Mouse (Mus musculus): ENCODE measurements at regions not wholly inside any gene's neighbourhood (a gene's known extent, or its start where the extent isn't known, plus 50 kb on each side); places are given as distances from the start of the nearest gene placed in this dataset.

GRCm38 (mm10) chr14:96697086-96697485, 178.2 kb upstream of the Klhl1 start:
- no peak overlapping the region for H3K9ac ChIP-seq (ENCODE audit: low read length)
- no peak overlapping the region for H3K4me3 ChIP-seq (ENCODE audit: low read depth, low read length)
- H3K4me2 ChIP-seq (ENCODE audit: low read depth, severe bottlenecking): no peak overlapping the region
- no peak for DNase-seq (ENCODE audit: low spot score)
- H3K27ac ChIP-seq (replicated peaks; ENCODE audit: low read depth, low read length): no peak overlapping the region
- no peaks in the 10 kb centered on the region for H3K4me1 ChIP-seq (ENCODE audit: control insufficient read depth, insufficient read depth, low read length)
- H3K36me3 ChIP-seq (ENCODE audit: control insufficient read depth, insufficient read depth, low read length): no peaks in the 10 kb centered on the region
- H3K27me3 ChIP-seq (ENCODE audit: control insufficient read depth, insufficient read depth, low read length): no peaks in the 10 kb centered on the region
- no peak for ATAC-seq (ENCODE audit: insufficient number of reproducible peaks, low FRiP score, low TSS enrichment, low read depth)
- H3K9me3 ChIP-seq (ENCODE audit: control insufficient read depth, low read length): no peaks in the 10 kb centered on the region

- H3K27me3 ChIP-seq (ENCODE audit: control insufficient read depth, insufficient read depth, low read length): no peaks in the 10 kb centered on the region
- H3K9me3 ChIP-seq (ENCODE audit: control insufficient read depth, low read length): no peaks in the 10 kb centered on the region
- no peak for DNase-seq (ENCODE audit: low spot score)
- 71% methylated on average over 1 of the region's 1 CpGs for WGBS
- H3K4me2 ChIP-seq (ENCODE audit: low read depth, severe bottlenecking): no peak overlapping the region
- no peak for ATAC-seq (ENCODE audit: insufficient number of reproducible peaks, low FRiP score, low TSS enrichment, low read depth)
- no peak overlapping the region for H3K9ac ChIP-seq (ENCODE audit: low read length)
- H3K36me3 ChIP-seq (ENCODE audit: control insufficient read depth, insufficient read depth, low read length): no peaks in the 10 kb centered on the region
- H3K4me3 ChIP-seq (ENCODE audit: low read depth, low read length): no peak overlapping the region
- H3K4me1 ChIP-seq (ENCODE audit: control insufficient read depth, insufficient read depth, low read length): no peaks in the 10 kb centered on the region
- no peak overlapping the region for H3K27ac ChIP-seq (replicated peaks; ENCODE audit: low read depth, low read length)
These were observed 172.0 kb upstream of the Klhl1 start for GRCm38 (mm10) chr14:96690923-96691322.

- Histone ChIP-seq H3K9ac (ENCODE audit: low read length) (no peak overlapping the region), H3K4me1 (ENCODE audit: control insufficient read depth, insufficient read depth, low read length) (no peaks in the 10 kb centered on the region), H3K9me3 (ENCODE audit: control insufficient read depth, low read length) (no peaks in the 10 kb centered on the region), H3K4me3 (ENCODE audit: low read depth, low read length) (no peak overlapping the region), H3K4me2 (ENCODE audit: low read depth, severe bottlenecking) (no peak overlapping the region), H3K27ac (replicated peaks; ENCODE audit: low read depth, low read length) (no peak overlapping the region), H3K36me3 (ENCODE audit: control insufficient read depth, insufficient read depth, low read length) (no peaks in the 10 kb centered on the region), H3K27me3 (ENCODE audit: control insufficient read depth, insufficient read depth, low read length) (no peaks in the 10 kb centered on the region)
- ATAC-seq (ENCODE audit: insufficient number of reproducible peaks, low FRiP score, low TSS enrichment, low read depth): no peak
- no peak for DNase-seq (ENCODE audit: low spot score)
- WGBS: 85% methylated on average over 5 of the region's 5 CpGs
These were observed 165.0 kb upstream of the Klhl1 start for GRCm38 (mm10) chr14:96683943-96684342.

- H3K27me3 ChIP-seq (ENCODE audit: control insufficient read depth, insufficient read depth, low read length): no peaks in the 10 kb centered on the region
- 81% methylated on average over 3 of the region's 3 CpGs for WGBS
- no peaks in the 10 kb centered on the region for H3K9me3 ChIP-seq (ENCODE audit: control insufficient read depth, low read length)
- no peak overlapping the region for H3K9ac ChIP-seq (ENCODE audit: low read length)
- ATAC-seq (ENCODE audit: insufficient number of reproducible peaks, low FRiP score, low TSS enrichment, low read depth): no peak
- H3K36me3 ChIP-seq (ENCODE audit: control insufficient read depth, insufficient read depth, low read length): no peaks in the 10 kb centered on the region
- H3K4me1 ChIP-seq (ENCODE audit: control insufficient read depth, insufficient read depth, low read length): no peaks in the 10 kb centered on the region
- H3K27ac ChIP-seq (replicated peaks; ENCODE audit: low read depth, low read length): no peak overlapping the region
- no peak overlapping the region for H3K4me2 ChIP-seq (ENCODE audit: low read depth, severe bottlenecking)
- H3K4me3 ChIP-seq (ENCODE audit: low read depth, low read length): no peak overlapping the region
- DNase-seq (ENCODE audit: low spot score): no peak
These were observed 162.8 kb upstream of the Klhl1 start for GRCm38 (mm10) chr14:96681740-96682139.

GRCm38 (mm10) chr14:96676213-96676612, 157.3 kb upstream of the Klhl1 start:
- ATAC-seq (ENCODE audit: insufficient number of reproducible peaks, low FRiP score, low TSS enrichment, low read depth) (no peak), DNase-seq (ENCODE audit: low spot score) (no peak)
- no peak overlapping the region for H3K27ac ChIP-seq (replicated peaks; ENCODE audit: low read depth, low read length)
- no peak overlapping the region for H3K9ac ChIP-seq (ENCODE audit: low read length)
- H3K4me1 ChIP-seq (ENCODE audit: control insufficient read depth, insufficient read depth, low read length): no peaks in the 10 kb centered on the region
- no peak overlapping the region for H3K4me2 ChIP-seq (ENCODE audit: low read depth, severe bottlenecking)
- H3K36me3 ChIP-seq (ENCODE audit: control insufficient read depth, insufficient read depth, low read length): no peaks in the 10 kb centered on the region
- H3K9me3 ChIP-seq (ENCODE audit: control insufficient read depth, low read length): no peaks in the 10 kb centered on the region
- H3K4me3 ChIP-seq (ENCODE audit: low read depth, low read length): no peak overlapping the region
- WGBS: 79% methylated on average over 1 of the region's 1 CpGs
- no peaks in the 10 kb centered on the region for H3K27me3 ChIP-seq (ENCODE audit: control insufficient read depth, insufficient read depth, low read length)

- 91% methylated on average over 2 of the region's 2 CpGs for WGBS
- no peaks in the 10 kb centered on the region for H3K27me3 ChIP-seq (ENCODE audit: control insufficient read depth, insufficient read depth, low read length)
- no peaks in the 10 kb centered on the region for H3K4me1 ChIP-seq (ENCODE audit: control insufficient read depth, insufficient read depth, low read length)
- DNase-seq (ENCODE audit: low spot score) (no peak), ATAC-seq (ENCODE audit: insufficient number of reproducible peaks, low FRiP score, low TSS enrichment, low read depth) (no peak)
- H3K9ac ChIP-seq (ENCODE audit: low read length): no peak overlapping the region
- no peaks in the 10 kb centered on the region for H3K36me3 ChIP-seq (ENCODE audit: control insufficient read depth, insufficient read depth, low read length)
- H3K4me2 ChIP-seq (ENCODE audit: low read depth, severe bottlenecking): no peak overlapping the region
- no peak overlapping the region for H3K27ac ChIP-seq (replicated peaks; ENCODE audit: low read depth, low read length)
- H3K9me3 ChIP-seq (ENCODE audit: control insufficient read depth, low read length): no peaks in the 10 kb centered on the region
- no peak overlapping the region for H3K4me3 ChIP-seq (ENCODE audit: low read depth, low read length)
These were observed 149.7 kb upstream of the Klhl1 start for GRCm38 (mm10) chr14:96668635-96669034.

- 85% methylated on average over 1 of the region's 1 CpGs for WGBS
These were observed 137.6 kb upstream of the Klhl1 start for GRCm38 (mm10) chr14:96656500-96656899.

GRCm38 (mm10) chr14:96630291-96630690, 111.4 kb upstream of the Klhl1 start:
- H3K4me1 ChIP-seq (ENCODE audit: control insufficient read depth, insufficient read depth, low read length): no peaks in the 10 kb centered on the region
- H3K27ac ChIP-seq (replicated peaks; ENCODE audit: low read depth, low read length): no peak overlapping the region
- no peak overlapping the region for H3K9ac ChIP-seq (ENCODE audit: low read length)
- no peak overlapping the region for H3K4me2 ChIP-seq (ENCODE audit: low read depth, severe bottlenecking)
- no peak for DNase-seq (ENCODE audit: low spot score)
- no peaks in the 10 kb centered on the region for H3K27me3 ChIP-seq (ENCODE audit: control insufficient read depth, insufficient read depth, low read length)
- H3K36me3 ChIP-seq (ENCODE audit: control insufficient read depth, insufficient read depth, low read length): no peaks in the 10 kb centered on the region
- no peaks in the 10 kb centered on the region for H3K9me3 ChIP-seq (ENCODE audit: control insufficient read depth, low read length)
- H3K4me3 ChIP-seq (ENCODE audit: low read depth, low read length): no peak overlapping the region
- 80% methylated on average over 2 of the region's 2 CpGs for WGBS
- ATAC-seq (ENCODE audit: insufficient number of reproducible peaks, low FRiP score, low TSS enrichment, low read depth): no peak

More at GRCm38 (mm10) chr14:96656500-96656899, 137.6 kb upstream of the Klhl1 start:
- H3K27me3 ChIP-seq (ENCODE audit: control insufficient read depth, insufficient read depth, low read length): no peaks in the 10 kb centered on the region
- DNase-seq (ENCODE audit: low spot score) (no peak), ATAC-seq (ENCODE audit: insufficient number of reproducible peaks, low FRiP score, low TSS enrichment, low read depth) (no peak)
- no peak overlapping the region for H3K4me3 ChIP-seq (ENCODE audit: low read depth, low read length)
- H3K27ac ChIP-seq (replicated peaks; ENCODE audit: low read depth, low read length): no peak overlapping the region
- no peak overlapping the region for H3K4me2 ChIP-seq (ENCODE audit: low read depth, severe bottlenecking)
- H3K9me3 ChIP-seq (ENCODE audit: control insufficient read depth, low read length): no peaks in the 10 kb centered on the region
- no peak overlapping the region for H3K9ac ChIP-seq (ENCODE audit: low read length)
- no peaks in the 10 kb centered on the region for H3K36me3 ChIP-seq (ENCODE audit: control insufficient read depth, insufficient read depth, low read length)
- H3K4me1 ChIP-seq (ENCODE audit: control insufficient read depth, insufficient read depth, low read length): no peaks in the 10 kb centered on the region

- no peaks in the 10 kb centered on the region for H3K9me3 ChIP-seq (ENCODE audit: control insufficient read depth, low read length)
- H3K4me3 ChIP-seq (ENCODE audit: low read depth, low read length): no peak overlapping the region
- no peak overlapping the region for H3K4me2 ChIP-seq (ENCODE audit: low read depth, severe bottlenecking)
- WGBS: 58% methylated on average over 4 of the region's 4 CpGs
- H3K9ac ChIP-seq (ENCODE audit: low read length): no peak overlapping the region
- H3K36me3 ChIP-seq (ENCODE audit: control insufficient read depth, insufficient read depth, low read length): no peaks in the 10 kb centered on the region
- DNase-seq (ENCODE audit: low spot score) (no peak), ATAC-seq (ENCODE audit: insufficient number of reproducible peaks, low FRiP score, low TSS enrichment, low read depth) (no peak)
- H3K4me1 ChIP-seq (ENCODE audit: control insufficient read depth, insufficient read depth, low read length): no peaks in the 10 kb centered on the region
- no peaks in the 10 kb centered on the region for H3K27me3 ChIP-seq (ENCODE audit: control insufficient read depth, insufficient read depth, low read length)
- H3K27ac ChIP-seq (replicated peaks; ENCODE audit: low read depth, low read length): no peak overlapping the region
These were observed 87.8 kb upstream of the Klhl1 start for GRCm38 (mm10) chr14:96606736-96607135.

Data from limb, embryonic 11.5 days (tissue).